In the genomic region with DNA sequence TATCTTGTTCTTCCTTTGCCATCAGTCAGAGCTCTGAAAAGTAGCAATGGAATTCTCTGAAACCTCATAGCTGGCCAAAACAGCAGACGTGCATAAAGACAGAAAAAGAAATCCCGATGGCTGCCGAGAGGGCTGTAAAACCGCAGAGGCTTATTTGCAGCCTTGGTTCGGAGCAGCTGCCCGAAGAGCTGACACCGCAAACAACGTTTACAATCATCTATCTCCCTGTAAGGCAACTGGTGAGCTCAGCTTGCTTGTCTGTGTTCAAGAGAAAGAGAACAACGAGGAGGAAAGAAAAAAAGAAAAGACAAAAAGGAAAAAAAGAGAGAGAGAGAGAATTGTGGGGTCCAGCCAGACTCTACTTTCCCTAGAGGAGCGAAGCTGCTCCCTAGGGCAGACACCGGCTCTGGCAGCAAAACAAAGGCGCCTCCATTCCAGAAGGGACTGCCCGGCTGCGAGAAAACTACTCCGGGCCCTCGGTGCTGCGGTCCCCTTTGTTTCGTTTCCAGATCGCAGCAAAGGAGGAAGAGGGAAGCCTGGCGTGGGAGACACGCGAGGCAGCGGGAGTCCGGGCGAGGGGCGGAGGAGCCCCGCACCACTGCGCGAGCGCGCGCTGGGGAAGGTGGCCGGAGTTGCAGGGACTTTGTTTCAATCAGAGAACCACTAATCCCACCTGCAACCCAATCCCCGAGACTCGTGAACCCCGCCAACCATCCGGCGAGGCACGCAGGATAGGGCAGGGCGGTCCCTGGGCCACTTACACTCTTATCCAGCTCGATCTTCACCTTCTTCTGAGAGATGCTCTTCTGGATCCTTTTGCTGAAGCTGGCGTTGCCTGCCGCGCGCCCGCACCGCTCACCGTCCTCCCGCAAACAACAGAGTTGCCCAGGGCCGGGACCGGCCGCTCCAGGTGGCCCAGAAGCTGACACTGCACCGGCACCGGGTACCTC, we compare ENCODE assay signal across 8 mouse cellular contexts. TPM values are rescaled to one million over a fixed set of nuclear protein-coding genes. Genes with fewer than 3 reads are reported as not detected.
DNase-seq lines count a peak whose midpoint lies in the region; ATAC-seq and TF ChIP-seq lines count a peak whose summit lies in the region.

No protein-coding gene starts in this region.

- H3K9me3 ChIP-seq in embryonic facial prominence, embryonic 14.5 days (ENCODE audit: control insufficient read depth, low read length): no peaks in the 10 kb centered on the region
- no peaks in the 10 kb centered on the region for H3K9me3 ChIP-seq in heart, embryonic 11.5 days (replicated peaks; ENCODE audit: control insufficient read depth, low read length)
- H3K9me3 ChIP-seq in kidney, embryonic 16.5 days (ENCODE audit: low read length): no peaks in the 10 kb centered on the region
- H3K9me3 ChIP-seq in liver, embryonic 14.5 days (ENCODE audit: control insufficient read depth, low read length): no peaks in the 10 kb centered on the region
- no peaks in the 10 kb centered on the region for H3K9me3 ChIP-seq in neural tube, embryonic 11.5 days (ENCODE audit: control insufficient read depth, low read length)
- no peaks in the 10 kb centered on the region for H3K9me3 ChIP-seq in stomach, embryonic 15.5 days

- peak overlapping the region; percentile 79 for H3K4me3 ChIP-seq in C2C12 (ENCODE audit: insufficient read depth, poor library complexity, severe bottlenecking)
- peak overlapping the region; percentile 92 for H3K4me3 ChIP-seq in embryonic facial prominence, embryonic 14.5 days (ENCODE audit: low read depth, low read length)
- peak overlapping the region; percentile 86 for H3K4me3 ChIP-seq in heart, embryonic 11.5 days (ENCODE audit: low read depth, low read length)
- peak overlapping the region; percentile 91 for H3K4me3 ChIP-seq in kidney, embryonic 16.5 days (ENCODE audit: low read length)
- H3K4me3 ChIP-seq in liver, embryonic 14.5 days (ENCODE audit: insufficient read depth in 1 of 2, low read depth in 2 of 2, low read length in 2 of 2): peak overlapping the region; percentile 97 to 98
- peak overlapping the region; percentile 81 for H3K4me3 ChIP-seq in neural tube, embryonic 11.5 days (ENCODE audit: low read depth, low read length)
- peak overlapping the region; percentile 86 for H3K4me3 ChIP-seq in stomach, embryonic 15.5 days (replicated peaks)

- peak overlapping the region; percentile 88 for H3K4me2 ChIP-seq in embryonic facial prominence, embryonic 14.5 days (ENCODE audit: low read depth, low read length)
- peak overlapping the region; percentile 77 for H3K4me2 ChIP-seq in heart, embryonic 11.5 days
- H3K4me2 ChIP-seq in kidney, embryonic 16.5 days (replicated peaks; ENCODE audit: low read depth, low read length): peak overlapping the region; percentile 66
- H3K4me2 ChIP-seq in liver, embryonic 14.5 days (ENCODE audit: low read depth): peak overlapping the region; percentile 99
- peak overlapping the region; percentile 78 for H3K4me2 ChIP-seq in neural tube, embryonic 11.5 days (ENCODE audit: low read depth)
- H3K4me2 ChIP-seq in stomach, embryonic 15.5 days: peak overlapping the region; percentile 50

- no peaks in the 10 kb centered on the region for H3K27me3 ChIP-seq in C2C12 (ENCODE audit: control insufficient read depth, insufficient read depth, insufficient read length)
- no peaks in the 10 kb centered on the region for H3K27me3 ChIP-seq in embryonic facial prominence, embryonic 14.5 days (replicated peaks; ENCODE audit: control insufficient read depth, insufficient read depth, low read length)
- no peaks in the 10 kb centered on the region for H3K27me3 ChIP-seq in heart, embryonic 11.5 days (ENCODE audit: control insufficient read depth, insufficient read depth, low read length)
- H3K27me3 ChIP-seq in kidney, embryonic 16.5 days (ENCODE audit: insufficient read depth, low read length): no peaks in the 10 kb centered on the region
- no peaks in the 10 kb centered on the region for H3K27me3 ChIP-seq in liver, embryonic 14.5 days (ENCODE audit: control insufficient read depth, insufficient read depth, low read length)
- H3K27me3 ChIP-seq in neural tube, embryonic 11.5 days (ENCODE audit: control insufficient read depth, insufficient read depth, low read length): no peaks in the 10 kb centered on the region
- H3K27me3 ChIP-seq in stomach, embryonic 15.5 days (replicated peaks): no peaks in the 10 kb centered on the region

- peak overlapping the region; percentile 95 for H3K27ac ChIP-seq in embryonic facial prominence, embryonic 14.5 days (replicated peaks; ENCODE audit: low read depth, low read length)
- H3K27ac ChIP-seq in heart, embryonic 11.5 days (ENCODE audit: low read depth, low read length): peak overlapping the region; percentile 97
- peak overlapping the region; percentile 97 for H3K27ac ChIP-seq in kidney, embryonic 16.5 days (ENCODE audit: low read length)
- peak overlapping the region; percentile 65 for H3K27ac ChIP-seq in liver, embryonic 14.5 days
- H3K27ac ChIP-seq in neural tube, embryonic 11.5 days (ENCODE audit: low read depth, low read length): peak overlapping the region; percentile 96
- peak overlapping the region; percentile 96 for H3K27ac ChIP-seq in stomach, embryonic 15.5 days

- peaks cover 34% of the 10 kb centered on the region for H3K36me3 ChIP-seq in C2C12 (ENCODE audit: control insufficient read depth, insufficient read depth)
- H3K36me3 ChIP-seq in embryonic facial prominence, embryonic 14.5 days (ENCODE audit: control insufficient read depth, insufficient read depth, low read length): peaks cover 15% of the 10 kb centered on the region
- H3K36me3 ChIP-seq in heart, embryonic 11.5 days (ENCODE audit: control insufficient read depth, insufficient read depth, low read length): peaks cover 6% of the 10 kb centered on the region
- H3K36me3 ChIP-seq in kidney, embryonic 16.5 days (ENCODE audit: insufficient read depth, low read length): peaks cover 12% of the 10 kb centered on the region
- H3K36me3 ChIP-seq in liver, embryonic 14.5 days (replicated peaks; ENCODE audit: control insufficient read depth, insufficient read depth, low read depth): no peaks in the 10 kb centered on the region; the same call in none of the 2 replicates
- 0 out of 2 replicates have a peak, but pooled peaks cover 5% of the 10 kb centered on the region for H3K36me3 ChIP-seq in neural tube, embryonic 11.5 days (ENCODE audit: control insufficient read depth, insufficient read depth, low read length)
- H3K36me3 ChIP-seq in stomach, embryonic 15.5 days: no peaks in the 10 kb centered on the region

- peak overlapping the region; percentile 63 for H3ac ChIP-seq in C2C12 (ENCODE audit: control insufficient read depth, insufficient read length, low read depth)

- peaks cover 7% of the 10 kb centered on the region for H3K79me3 ChIP-seq in C2C12 (ENCODE audit: low read depth)

- peak; percentile 50 for ATAC-seq in embryonic facial prominence, embryonic 14.5 days (ENCODE audit: low read depth)
- peak; percentile 59 for ATAC-seq in heart, embryonic 11.5 days (replicated peaks; ENCODE audit: insufficient number of reproducible peaks, low FRiP score, low TSS enrichment)
- ATAC-seq in kidney, embryonic 16.5 days (ENCODE audit: low FRiP score, low TSS enrichment): peak; percentile 69
- peak; percentile 58 for ATAC-seq in liver, embryonic 14.5 days (ENCODE audit: insufficient read depth)
- peak; percentile 70 for ATAC-seq in neural tube, embryonic 11.5 days (ENCODE audit: insufficient read depth, low FRiP score, low TSS enrichment)
- peak; percentile 33 for ATAC-seq in stomach, embryonic 15.5 days (ENCODE audit: insufficient read depth, low FRiP score, low read depth)

- peaks cover 19% of the 10 kb centered on the region for H3K79me2 ChIP-seq in C2C12 (ENCODE audit: control insufficient read depth, insufficient read depth)

- no peak for TF ChIP-seq EP300 in liver, embryonic 14.5 days (IDR thresholded peaks at IDR 0.05; ENCODE audit: low read depth)

- WGBS in embryonic facial prominence, embryonic 14.5 days: under 1% methylated on average over 51 of the region's 54 CpGs
- WGBS in heart, embryonic 11.5 days (ENCODE audit: insufficient replicate concordance): under 1% methylated on average over 54 of the region's 54 CpGs
- under 1% methylated on average over 53 of the region's 54 CpGs for WGBS in kidney, embryonic 16.5 days
- WGBS in liver, embryonic 14.5 days (ENCODE audit: insufficient replicate concordance): under 1% methylated on average over 54 of the region's 54 CpGs
- under 1% methylated on average over 54 of the region's 54 CpGs for WGBS in neural tube, embryonic 11.5 days
- under 1% methylated on average over 54 of the region's 54 CpGs for WGBS in stomach, embryonic 15.5 days

- 0 out of 2 replicates have a peak, but pooled peaks cover 3% of the 10 kb centered on the region for H3K4me1 ChIP-seq in embryonic facial prominence, embryonic 14.5 days (ENCODE audit: control insufficient read depth, insufficient read depth, low read length)
- 0 out of 2 replicates have a peak, but pooled peaks cover 6% of the 10 kb centered on the region for H3K4me1 ChIP-seq in heart, embryonic 11.5 days (ENCODE audit: control insufficient read depth, insufficient read depth, low read length)
- H3K4me1 ChIP-seq in kidney, embryonic 16.5 days (ENCODE audit: insufficient read depth, low read length): peaks cover 10% of the 10 kb centered on the region
- peaks cover 8 to 11% of the 10 kb centered on the region in 2 experiments; a peak in 3 of 4 replicates for H3K4me1 ChIP-seq in liver, embryonic 14.5 days (replicated peaks; ENCODE audit: control insufficient read depth in 2 of 2, insufficient read depth in 2 of 2, low read length in 1 of 2)
- peaks cover 4% of the 10 kb centered on the region for H3K4me1 ChIP-seq in neural tube, embryonic 11.5 days (ENCODE audit: control insufficient read depth, insufficient read depth, low read length)
- no peaks in the 10 kb centered on the region for H3K4me1 ChIP-seq in stomach, embryonic 15.5 days

- TF ChIP-seq CTCF in C2C12 (IDR thresholded peaks at IDR 0.05; ENCODE audit: control insufficient read depth, insufficient read depth, insufficient read length): no peak
- TF ChIP-seq CTCF in liver, embryonic 14.5 days (IDR thresholded peaks at IDR 0.05; ENCODE audit: low read depth): no peak

- DNase-seq in adrenal gland, postnatal 25 days: peak; percentile 46
- DNase-seq in embryonic facial prominence, embryonic 14.5 days (ENCODE audit: low spot score): peak; percentile 80
- no peak for DNase-seq in liver, embryonic 14.5 days (ENCODE audit: low read depth in 3 of 3, low spot score in 3 of 3)
- DNase-seq in neural tube, embryonic 11.5 days (ENCODE audit: low spot score): peak; percentile 79

- peak overlapping the region; percentile 89 for H3K9ac ChIP-seq in embryonic facial prominence, embryonic 14.5 days (ENCODE audit: low read depth, low read length)
- H3K9ac ChIP-seq in heart, embryonic 11.5 days (ENCODE audit: low read depth, low read length): peak overlapping the region; percentile 94
- H3K9ac ChIP-seq in kidney, embryonic 16.5 days (replicated peaks; ENCODE audit: low read length): peak overlapping the region; percentile 88
- peak overlapping the region; percentile 90 for H3K9ac ChIP-seq in liver, embryonic 14.5 days (replicated peaks)
- peak overlapping the region; percentile 90 for H3K9ac ChIP-seq in neural tube, embryonic 11.5 days (ENCODE audit: low read length)
- H3K9ac ChIP-seq in stomach, embryonic 15.5 days: peak overlapping the region; percentile 40

RNA-seq across cellular contexts. Expression of gene Sap30, which starts 0.9 kb away (rescaled TPM):
- polyA plus RNA-seq in C2C12 (2012; fragmentation: generic; extraction: Trizol): 20.5 TPM
- total RNA-seq in adrenal gland, postnatal 25 days (2021): 12.4 and 15.1 TPM in 2 replicates
- 32.8 and 34.4 TPM in 2 replicates for polyA plus RNA-seq in embryonic facial prominence, embryonic 14.5 days (2014; fragmentation: Nextera tagmentation; extraction: Ambion mirVana)
- 48.6 and 50.4 TPM in 2 replicates for polyA plus RNA-seq in heart, embryonic 11.5 days (2014; fragmentation: Nextera tagmentation; extraction: Ambion mirVana)
- polyA plus RNA-seq in kidney, embryonic 16.5 days (2015; fragmentation: Nextera tagmentation; extraction: Ambion mirVana): 29.0 and 32.5 TPM in 2 replicates
- polyA plus RNA-seq in liver, embryonic 14.5 days (2012; rRNA removed): 7.5 and 10.6 TPM in 2 replicates
- polyA plus RNA-seq in liver, embryonic 14.5 days (2014; fragmentation: Nextera tagmentation; extraction: Ambion mirVana): 14.0 and 14.4 TPM in 2 replicates
- 99.4 and 103 TPM in 2 replicates for polyA plus RNA-seq in neural tube, embryonic 11.5 days (2014; fragmentation: Nextera tagmentation; extraction: Ambion mirVana)
- polyA plus RNA-seq in stomach, embryonic 15.5 days (2015; fragmentation: Nextera tagmentation; extraction: Ambion mirVana): 36.9 and 37.4 TPM in 2 replicates

RNA-seq across cellular contexts. Expression of gene Hmgb2, which starts 24.9 kb away (rescaled TPM):
- polyA plus RNA-seq in C2C12 (2012; fragmentation: generic; extraction: Trizol): 87.2 TPM
- 28.0 and 35.7 TPM in 2 replicates for total RNA-seq in adrenal gland, postnatal 25 days (2021)
- 258 and 290 TPM in 2 replicates for polyA plus RNA-seq in embryonic facial prominence, embryonic 14.5 days (2014; fragmentation: Nextera tagmentation; extraction: Ambion mirVana)
- 288 and 289 TPM in 2 replicates for polyA plus RNA-seq in heart, embryonic 11.5 days (2014; fragmentation: Nextera tagmentation; extraction: Ambion mirVana)
- 309 and 369 TPM in 2 replicates for polyA plus RNA-seq in kidney, embryonic 16.5 days (2015; fragmentation: Nextera tagmentation; extraction: Ambion mirVana)
- 74.6 and 191 TPM in 2 replicates for polyA plus RNA-seq in liver, embryonic 14.5 days (2012; rRNA removed)
- polyA plus RNA-seq in liver, embryonic 14.5 days (2014; fragmentation: Nextera tagmentation; extraction: Ambion mirVana): 280 and 300 TPM in 2 replicates
- polyA plus RNA-seq in neural tube, embryonic 11.5 days (2014; fragmentation: Nextera tagmentation; extraction: Ambion mirVana): 388 and 468 TPM in 2 replicates
- 312 and 353 TPM in 2 replicates for polyA plus RNA-seq in stomach, embryonic 15.5 days (2015; fragmentation: Nextera tagmentation; extraction: Ambion mirVana)

RNA-seq across cellular contexts. Expression of gene Scrg1, which starts 31.0 kb away (rescaled TPM):
- not detected for polyA plus RNA-seq in C2C12 (2012; fragmentation: generic; extraction: Trizol)
- not detected in 2 replicates for total RNA-seq in adrenal gland, postnatal 25 days (2021)
- 8.3 and 10.0 TPM in 2 replicates for polyA plus RNA-seq in embryonic facial prominence, embryonic 14.5 days (2014; fragmentation: Nextera tagmentation; extraction: Ambion mirVana)
- 0.68 and 0.72 TPM in 2 replicates for polyA plus RNA-seq in heart, embryonic 11.5 days (2014; fragmentation: Nextera tagmentation; extraction: Ambion mirVana)
- polyA plus RNA-seq in kidney, embryonic 16.5 days (2015; fragmentation: Nextera tagmentation; extraction: Ambion mirVana): not detected in 2 replicates
- 0.13 TPM in 1 of 2 replicates, not detected in the other for polyA plus RNA-seq in liver, embryonic 14.5 days (2012; rRNA removed)
- not detected in 2 replicates for polyA plus RNA-seq in liver, embryonic 14.5 days (2014; fragmentation: Nextera tagmentation; extraction: Ambion mirVana)
- 1.5 and 1.9 TPM in 2 replicates for polyA plus RNA-seq in neural tube, embryonic 11.5 days (2014; fragmentation: Nextera tagmentation; extraction: Ambion mirVana)
- 0.53 and 0.79 TPM in 2 replicates for polyA plus RNA-seq in stomach, embryonic 15.5 days (2015; fragmentation: Nextera tagmentation; extraction: Ambion mirVana)

Comparison
In these comparisons a context has a peak if more than half of its experiments do, and no peak if none do; other contexts are left out.
1. DNase-seq: peak in adrenal gland, postnatal 25 days (single experiment), embryonic facial prominence, embryonic 14.5 days (single experiment) and neural tube, embryonic 11.5 days (single experiment); none in liver, embryonic 14.5 days (0 of 3).
2. H3K9ac ChIP-seq: peak in every context shown above with its lines; median percentile 94 in heart, embryonic 11.5 days; 90 in liver, embryonic 14.5 days; 90 in neural tube, embryonic 11.5 days; 89 in embryonic facial prominence, embryonic 14.5 days; 88 in kidney, embryonic 16.5 days; 40 in stomach, embryonic 15.5 days.
3. Peak in every context shown above with its lines, with median percentiles within 50 percentile points of each other: H3K4me3 ChIP-seq, ATAC-seq, H3K27ac ChIP-seq and H3K4me2 ChIP-seq.